Mouse (Mus musculus): ENCODE data around the gene Macrod2.

DNA sequence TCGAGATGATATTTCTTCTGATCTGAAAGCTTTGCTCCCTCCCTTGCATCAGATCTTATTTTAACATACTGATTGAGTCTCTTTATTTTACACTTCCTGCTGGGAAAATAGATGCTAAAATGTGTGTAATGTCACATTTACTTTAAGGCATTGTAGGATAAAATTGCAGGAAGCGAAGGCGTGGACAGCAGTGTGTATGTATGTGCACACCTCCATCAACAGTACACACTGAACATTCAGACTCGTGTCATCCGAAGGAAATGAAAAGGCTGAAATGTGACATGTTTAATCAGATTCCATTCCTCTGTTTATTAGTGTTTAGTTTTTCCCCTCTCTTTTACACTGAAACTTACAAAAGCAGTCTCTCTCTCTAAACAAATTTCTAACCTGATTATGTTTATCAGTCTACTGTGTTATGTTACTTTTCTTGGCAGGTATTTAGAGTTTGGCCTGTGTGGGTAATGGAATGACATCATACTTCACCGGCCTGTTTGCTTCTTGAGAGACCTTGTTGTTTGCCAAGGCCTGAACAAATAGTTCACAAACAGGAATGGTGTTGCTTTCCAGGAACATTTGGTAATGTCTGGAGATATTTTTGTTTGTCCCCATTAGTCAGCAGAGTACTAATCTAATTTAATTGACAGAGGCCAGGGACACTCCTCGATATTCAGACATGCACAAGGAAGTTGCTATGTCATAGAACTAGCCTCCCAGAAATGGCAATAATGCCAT lies 1588.7 kb downstream of the Macrod2 start:
- TF ChIP-seq CTCF (IDR thresholded peaks at IDR 0.05; ENCODE audit: insufficient read depth, low read depth, low read length) = no peak
- TF ChIP-seq POLR2A (IDR thresholded peaks at IDR 0.05; ENCODE audit: insufficient read depth, low read depth, low read length) = no peak
